Mouse (Mus musculus) kidney, embryonic 16.5 days (tissue): ENCODE measurements around the gene Cep89. TPM values are rescaled to one million over a fixed set of nuclear protein-coding genes. Genes with fewer than 3 reads are reported as not detected.

Experiments used
- ATAC-seq: fragments of 200-750 bp; cut with Nextera tagmentation; 2 replicates; pipeline ENCODE4 v1.8.0; 2017; ENCODE audit warnings: moderate TSS enrichment; ENCODE audit not compliant: low FRiP score, low TSS enrichment
- H3K27ac ChIP-seq: fragments of 300-500 bp; sonication (generic); 2 replicates; pipeline ENCODE4 v1.5.1; 2014; ENCODE audit warnings: low read length
- H3K27me3 ChIP-seq: fragments of 300-500 bp; sonication (generic); 2 replicates; pipeline ENCODE4 v1.6.1; 2014; ENCODE audit warnings: low read length, control low read depth, mixed read lengths; ENCODE audit not compliant: insufficient read depth
- H3K36me3 ChIP-seq: fragments of 300-500 bp; sonication (generic); 2 replicates; pipeline ENCODE4 v1.6.1; 2014; ENCODE audit warnings: low read length, control low read depth, mixed read lengths; ENCODE audit not compliant: insufficient read depth
- H3K4me1 ChIP-seq: fragments of 300-500 bp; sonication (generic); 2 replicates; pipeline ENCODE4 v1.6.1; 2014; ENCODE audit warnings: low read length, control low read depth, mixed read lengths; ENCODE audit not compliant: insufficient read depth
- H3K4me2 ChIP-seq: fragments of 300-500 bp; sonication (generic); replicated peaks from 2 replicates; pipeline ENCODE4 v1.6.1; 2014; ENCODE audit warnings: low read depth, low read length
- H3K4me3 ChIP-seq: fragments of 300-500 bp; sonication (generic); 2 replicates; pipeline ENCODE4 v1.5.1; 2014; ENCODE audit warnings: mild to moderate bottlenecking, low read length
- H3K9ac ChIP-seq: fragments of 300-500 bp; sonication (generic); replicated peaks from 2 replicates; pipeline ENCODE4 v1.6.1; 2014; ENCODE audit warnings: low read length
- H3K9me3 ChIP-seq: fragments of 300-500 bp; sonication (generic); 2 replicates; pipeline ENCODE4 v1.6.1; 2016; ENCODE audit warnings: low read length, control low read depth
- WGBS: fragments of 180-500 bp; shearing (Covaris S2); extraction: QIAGEN DNeasy Blood & Tissue Kit; methylation state at CpG from one replicate; pipeline ENCODE4 v1.1.7; 2014; 5-methylcytosine and 5-hydroxymethylcytosine counted together
- polyA plus RNA-seq: library from polyadenylated mRNA; unstranded; fragments of >200 nt; fragmentation: Nextera tagmentation; extraction: Ambion mirVana; gene quantifications from 2 replicates; pipeline ENCODE4 v1.2.1, GENCODE M21; 2015

The Cep89 gene
- 63.7 and 73.2 TPM in 2 replicates for polyA plus RNA-seq

DNA sequence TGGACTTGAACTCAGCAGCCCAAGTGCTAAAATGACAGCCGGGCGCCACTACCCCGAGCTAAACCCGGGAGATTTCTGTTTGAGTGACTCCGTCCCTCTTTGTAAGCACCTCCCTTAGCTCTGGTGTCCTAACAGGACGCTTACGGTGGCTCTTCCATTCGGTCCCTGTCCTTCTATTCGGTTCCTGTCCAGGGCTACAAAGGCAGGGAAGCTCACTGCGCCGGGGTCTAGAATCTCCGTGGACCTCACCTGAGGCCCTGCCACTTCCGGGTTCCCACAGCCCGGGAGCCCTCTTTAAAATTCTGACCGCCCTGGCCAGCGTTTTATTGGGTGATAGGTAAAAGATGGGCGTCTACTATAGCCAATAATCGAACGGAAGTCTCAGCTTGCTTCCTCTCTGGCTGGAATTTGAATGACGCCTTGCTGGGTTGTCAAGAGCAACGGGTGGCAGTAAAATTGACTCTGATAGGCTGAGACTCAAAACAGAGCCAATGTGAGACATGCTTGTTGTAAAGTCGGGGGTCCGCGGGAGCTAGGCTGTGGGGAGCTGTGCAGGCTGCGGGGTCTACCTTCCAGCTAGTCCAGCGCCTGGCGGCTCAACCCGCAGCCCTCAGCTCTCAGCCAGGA, at the start of gene Cep89, which contains the start of gene Faap24:
Gene Cep89 (plus strand): TSS at position 494 of the 627 bp plus-strand sequence.
Gene Faap24 (minus strand): TSS at position 295 of the 627 bp plus-strand sequence.
- Histone ChIP-seq H3K4me1 (peaks cover 17% of the 10 kb centered on the region), H3K4me2 (peak within 1 kb of the TSS; percentile 78), H3K27ac (0 out of 2 replicates have a peak within 1 kb of the TSS, but pooled peaks have one; percentile 39), H3K9me3 (no peaks in the 10 kb centered on the region), H3K9ac (peak within 1 kb of the TSS; percentile 68), H3K4me3 (peak within 1 kb of the TSS; percentile 70), H3K36me3 (peaks cover 39% of the 10 kb centered on the region), H3K27me3 (no peaks in the 10 kb centered on the region)
- ATAC-seq = peak; percentile 96
- under 1% methylated on average over 28 of the region's 28 CpGs for WGBS

DNA sequence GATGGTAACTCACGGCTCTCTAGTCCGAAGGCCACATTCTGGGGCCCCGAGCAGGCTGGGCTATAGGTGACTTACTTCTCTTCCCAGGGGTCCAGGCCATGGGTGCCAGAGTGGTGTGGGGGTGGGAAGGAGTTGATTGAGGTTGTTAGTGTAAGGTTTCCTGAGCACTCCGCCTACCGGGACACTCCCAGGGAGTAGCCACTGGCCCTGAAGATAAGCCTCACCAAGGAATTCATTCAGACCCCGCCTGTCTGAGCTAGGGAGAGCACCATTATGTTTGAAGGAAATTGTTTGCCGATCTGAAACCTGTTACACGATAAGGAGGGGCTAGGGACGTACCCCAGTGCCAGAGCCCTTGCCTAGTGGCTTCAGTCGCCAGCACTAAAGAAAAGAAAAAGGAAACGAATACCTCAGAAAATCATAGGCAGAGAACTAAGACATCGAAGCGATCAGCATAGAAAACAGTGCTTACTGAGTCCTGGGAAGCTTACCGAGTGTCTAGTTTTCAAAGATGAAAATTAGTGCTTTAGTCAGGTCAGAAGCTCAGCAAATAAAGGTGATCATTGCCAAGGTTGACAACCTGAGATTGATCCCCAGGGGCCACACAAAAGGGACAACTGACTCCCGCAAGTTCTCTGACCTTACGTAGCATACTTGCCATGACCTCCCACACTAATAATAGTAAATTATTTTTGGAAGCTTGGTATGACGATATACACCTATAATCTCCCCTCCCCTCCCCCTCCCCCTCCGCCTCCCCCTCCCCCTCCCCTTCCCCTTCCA, 48.7 kb upstream of the Cep89 start:
- Histone ChIP-seq H3K27me3 (no peaks in the 10 kb centered on the region), H3K4me2 (no peak overlapping the region), H3K4me3 (no peak overlapping the region), H3K9me3 (no peaks in the 10 kb centered on the region), H3K36me3 (no peaks in the 10 kb centered on the region), H3K27ac (no peak overlapping the region), H3K9ac (no peak overlapping the region), H3K4me1 (peaks cover 7% of the 10 kb centered on the region; the same call in 1 of the 2 replicates)
- WGBS = 55% methylated on average over 18 of the region's 18 CpGs
- peak; percentile 51; the same call in 1 of the 2 replicates for ATAC-seq

DNA sequence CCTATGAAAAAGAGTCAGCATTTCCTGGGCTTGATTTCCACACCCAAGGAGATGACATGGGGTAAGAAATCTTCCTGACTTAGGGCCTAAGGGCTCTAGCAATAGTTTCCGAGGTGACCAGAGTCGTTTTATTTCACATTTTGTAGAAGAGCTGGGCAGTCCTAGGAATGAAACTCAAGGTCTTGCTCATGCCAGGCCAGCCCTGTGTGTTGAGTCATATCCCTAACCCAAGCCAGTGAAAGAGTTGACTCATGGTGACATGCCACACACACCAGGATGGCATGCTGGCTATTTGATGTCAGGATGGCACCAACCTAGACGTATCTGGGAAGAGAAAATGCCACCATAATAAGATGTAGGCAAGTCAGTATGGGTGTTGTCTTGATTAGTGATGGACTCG, 47.8 kb upstream of the Cep89 start:
- Histone ChIP-seq H3K27me3 (no peaks in the 10 kb centered on the region), H3K27ac (no peak overlapping the region), H3K9ac (no peak overlapping the region), H3K4me1 (peaks cover 7% of the 10 kb centered on the region; the same call in 1 of the 2 replicates), H3K4me2 (no peak overlapping the region), H3K9me3 (no peaks in the 10 kb centered on the region), H3K36me3 (peaks cover 2% of the 10 kb centered on the region; the same call in 1 of the 2 replicates), H3K4me3 (no peak overlapping the region)
- ATAC-seq = no peak
- 89% methylated on average over 4 of the region's 4 CpGs for WGBS

DNA sequence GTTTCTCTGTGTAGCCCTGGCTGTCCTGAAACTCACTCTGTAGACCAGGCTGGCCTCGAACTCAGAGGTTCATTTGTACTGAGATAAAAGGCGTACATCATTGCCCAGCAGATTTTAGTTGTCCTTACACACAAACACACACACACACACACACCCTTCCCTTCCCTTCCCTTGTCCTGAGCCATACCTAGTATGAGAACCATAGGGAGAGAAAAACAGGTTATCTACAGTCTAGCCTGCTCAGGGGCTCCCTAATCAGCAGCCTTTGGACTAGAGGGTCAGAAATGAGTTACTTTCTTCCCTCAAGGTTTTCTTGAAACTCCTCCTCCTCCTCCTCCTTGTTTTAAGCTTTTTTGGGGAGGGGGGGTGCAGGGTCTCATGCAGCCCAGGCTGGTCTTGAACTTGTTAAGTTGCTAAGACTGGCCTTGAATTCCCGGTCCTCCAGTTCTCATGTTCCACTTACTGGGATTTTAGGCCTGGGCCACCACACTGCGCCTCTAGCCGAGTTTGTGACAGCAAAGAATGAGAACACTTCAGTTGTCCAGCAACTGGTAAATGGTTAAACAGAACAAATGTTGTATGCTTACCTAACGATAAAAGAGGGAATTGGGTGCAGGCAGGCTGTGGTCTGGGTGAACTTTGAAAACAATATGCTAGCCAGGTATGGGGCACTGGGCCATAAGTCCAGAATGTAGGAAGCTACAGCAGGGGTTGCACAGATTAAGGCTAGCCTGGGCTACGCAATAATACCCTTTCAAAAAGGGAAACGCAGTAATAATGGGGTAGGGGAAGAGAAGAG, 46.8 kb upstream of the Cep89 start:
- Histone ChIP-seq H3K27ac (0 out of 2 replicates have a peak overlapping the region, but pooled peaks have one; percentile 23), H3K27me3 (no peaks in the 10 kb centered on the region), H3K9ac (no peak overlapping the region), H3K36me3 (peaks cover 3% of the 10 kb centered on the region; the same call in 1 of the 2 replicates), H3K4me3 (no peak overlapping the region), H3K4me2 (no peak overlapping the region), H3K9me3 (no peaks in the 10 kb centered on the region), H3K4me1 (peaks cover 7% of the 10 kb centered on the region; the same call in 1 of the 2 replicates)
- no peak for ATAC-seq
- 83% methylated on average over 8 of the region's 8 CpGs for WGBS

DNA sequence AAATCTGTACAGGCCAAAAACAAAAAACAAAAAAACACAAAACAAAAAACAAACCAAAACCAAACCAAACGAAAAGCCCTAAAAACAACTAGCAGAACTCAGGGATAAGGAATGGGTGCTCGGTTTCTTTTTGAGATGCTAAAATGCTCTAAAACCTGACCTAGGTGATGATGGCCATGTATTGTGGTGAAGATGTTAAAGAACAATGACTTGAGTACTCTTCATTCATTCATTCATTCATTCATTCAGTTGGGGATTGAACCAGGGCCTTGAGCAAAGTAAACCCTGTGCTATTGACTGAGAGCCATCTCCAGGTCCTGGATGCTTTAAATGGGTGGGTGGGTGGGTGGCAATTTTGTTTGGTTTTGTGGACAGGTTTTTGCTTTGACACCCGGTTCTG, 45.7 kb upstream of the Cep89 start:
- ATAC-seq = no peak
- H3K9me3 ChIP-seq = no peaks in the 10 kb centered on the region
- H3K27me3 ChIP-seq = no peaks in the 10 kb centered on the region
- H3K9ac ChIP-seq = no peak overlapping the region
- no peak overlapping the region for H3K4me2 ChIP-seq
- peaks cover 13% of the 10 kb centered on the region for H3K4me1 ChIP-seq
- peaks cover 3% of the 10 kb centered on the region; the same call in 1 of the 2 replicates for H3K36me3 ChIP-seq
- no peak overlapping the region for H3K4me3 ChIP-seq
- 85% methylated on average over 3 of the region's 3 CpGs for WGBS
- no peak overlapping the region for H3K27ac ChIP-seq

DNA sequence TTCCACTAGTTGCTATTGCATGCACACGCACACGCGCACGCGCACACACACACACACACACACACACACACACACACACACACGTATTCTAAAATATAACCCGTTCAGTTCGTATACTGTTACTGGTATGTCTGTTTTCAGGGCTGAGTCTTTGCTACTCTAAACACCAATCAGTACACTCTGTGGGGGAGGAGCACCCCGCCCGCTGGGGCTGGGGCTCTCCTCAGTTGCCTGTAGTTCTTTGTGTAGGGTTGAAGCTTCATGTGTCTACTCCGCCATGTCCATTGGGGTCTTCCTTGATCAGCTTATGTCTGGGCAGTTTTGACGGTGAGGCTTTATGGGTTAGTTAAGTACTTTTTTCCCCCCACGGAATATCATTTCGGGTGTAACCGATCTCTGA, 43.5 kb upstream of the Cep89 start:
- 92% methylated on average over 15 of the region's 15 CpGs for WGBS

DNA sequence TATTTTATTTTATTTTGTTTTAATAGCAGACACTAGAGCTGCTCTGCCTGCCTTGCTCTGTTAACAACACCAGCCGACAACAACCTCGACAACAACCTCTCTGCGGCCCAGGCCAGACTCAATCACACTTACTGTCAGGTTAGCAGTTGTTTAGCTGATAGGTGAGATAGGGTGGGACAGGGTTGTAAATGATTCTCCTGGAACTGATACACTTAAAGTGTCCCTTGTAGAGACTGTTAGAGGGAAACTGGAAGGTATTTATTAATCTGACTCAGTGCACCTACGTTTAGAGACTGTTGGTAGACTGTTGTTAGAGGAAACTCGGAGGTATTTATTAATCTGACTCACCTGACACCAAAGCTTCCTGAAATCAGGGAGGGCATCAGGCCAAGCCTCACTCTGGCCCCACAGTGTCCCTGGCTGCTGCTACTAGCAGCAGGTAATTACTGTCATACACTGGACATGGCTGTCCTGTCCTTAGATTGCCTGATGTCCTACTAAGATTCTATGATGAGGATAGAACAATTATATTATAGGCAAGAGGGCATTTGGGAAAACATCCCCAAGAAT, 41.4 kb upstream of the Cep89 start:
- Histone ChIP-seq H3K9ac (no peak overlapping the region), H3K4me3 (no peak overlapping the region), H3K9me3 (no peaks in the 10 kb centered on the region), H3K4me1 (peaks cover 9% of the 10 kb centered on the region), H3K27me3 (no peaks in the 10 kb centered on the region), H3K27ac (0 out of 2 replicates have a peak overlapping the region, but pooled peaks have one; percentile 49), H3K36me3 (peaks cover 3% of the 10 kb centered on the region; the same call in 1 of the 2 replicates), H3K4me2 (no peak overlapping the region)
- ATAC-seq = peak; percentile 53; the same call in 1 of the 2 replicates
- WGBS = 56% methylated on average over 5 of the region's 5 CpGs

More for the DNA sequence above, 43.5 kb upstream of the Cep89 start:
- H3K9me3 ChIP-seq = no peaks in the 10 kb centered on the region
- H3K36me3 ChIP-seq = peaks cover 3% of the 10 kb centered on the region; the same call in 1 of the 2 replicates
- no peak overlapping the region for H3K9ac ChIP-seq
- no peaks in the 10 kb centered on the region for H3K27me3 ChIP-seq
- no peak overlapping the region for H3K4me3 ChIP-seq
- H3K27ac ChIP-seq = no peak overlapping the region
- no peak overlapping the region for H3K4me2 ChIP-seq
- peaks cover 5% of the 10 kb centered on the region for H3K4me1 ChIP-seq
- no peak for ATAC-seq

DNA sequence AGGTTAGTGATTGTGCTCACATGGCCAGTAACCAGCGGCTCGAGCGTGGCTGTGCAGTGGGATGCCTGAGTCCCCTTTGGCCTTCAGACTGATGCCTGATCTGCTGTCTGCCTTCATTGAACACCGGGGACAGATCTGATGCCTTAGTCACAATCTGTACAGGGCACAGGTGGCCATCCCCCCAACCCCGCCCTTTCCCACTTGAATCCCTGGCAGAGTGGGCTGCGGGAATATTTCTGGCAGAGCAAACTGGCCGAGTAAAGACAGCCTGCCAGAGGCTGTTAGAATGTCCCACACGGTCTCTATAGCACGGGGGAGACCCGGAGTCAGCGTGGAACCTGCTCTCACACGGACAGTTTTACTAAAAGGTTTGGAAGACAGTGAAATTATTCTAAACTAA, 39.2 kb upstream of the Cep89 start:
- ATAC-seq = no peak
- WGBS = 83% methylated on average over 12 of the region's 12 CpGs
- Histone ChIP-seq H3K4me3 (no peak overlapping the region), H3K9ac (no peak overlapping the region), H3K4me2 (no peak overlapping the region), H3K9me3 (no peaks in the 10 kb centered on the region), H3K27me3 (no peaks in the 10 kb centered on the region), H3K27ac (no peak overlapping the region), H3K36me3 (peaks cover 3% of the 10 kb centered on the region; the same call in 1 of the 2 replicates), H3K4me1 (peaks cover 20% of the 10 kb centered on the region)

DNA sequence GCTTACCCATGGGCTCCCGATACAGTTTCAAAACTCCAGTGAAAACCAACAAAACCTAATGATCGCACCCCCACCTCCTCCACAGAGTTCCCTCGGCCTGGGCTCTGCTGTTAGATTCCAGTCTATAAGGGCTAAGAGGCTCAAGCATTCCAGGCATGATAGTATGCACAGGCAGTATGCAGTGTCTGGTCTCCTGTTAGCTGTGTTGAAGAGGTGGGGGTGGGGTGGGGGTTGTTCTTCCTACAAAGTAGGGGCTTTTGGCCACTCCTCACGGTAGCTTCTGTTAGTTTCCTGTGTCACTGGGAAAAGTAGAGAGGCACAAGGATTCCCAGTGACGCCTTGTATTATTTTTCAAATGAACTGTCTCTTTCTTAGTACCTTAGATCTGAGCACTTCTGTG, 34.6 kb upstream of the Cep89 start:
- Histone ChIP-seq H3K4me3 (no peak overlapping the region), H3K36me3 (peaks cover 5% of the 10 kb centered on the region), H3K27me3 (no peaks in the 10 kb centered on the region), H3K9me3 (no peaks in the 10 kb centered on the region), H3K27ac (peak overlapping the region; percentile 89), H3K4me2 (no peak overlapping the region), H3K9ac (no peak overlapping the region), H3K4me1 (peaks cover 41% of the 10 kb centered on the region)
- no peak for ATAC-seq
- WGBS = 43% methylated on average over 5 of the region's 5 CpGs
